Mouse (Mus musculus) stomach, postnatal 0 days (tissue): ENCODE results near the gene Ugt1a8. TPM values are rescaled to one million over a fixed set of nuclear protein-coding genes. Genes with fewer than 3 reads are reported as not detected.
"Not testable (repeated sequence)": the region's sequence is repeated elsewhere in the genome, so short reads cannot be mapped to it uniquely, and the experiment has no call there.

ENCODE experiments used
- ATAC-seq: fragments of 200-750 bp; cut with Nextera tagmentation; 2 replicates; pipeline ENCODE4 v1.8.0; 2017; ENCODE audit not compliant: low FRiP score, low TSS enrichment
- DNase-seq: peaks from one replicate; pipeline ENCODE4 v3.0.0-alpha.2; 2016; ENCODE audit warnings: low spot score
- H3K27ac ChIP-seq: fragments of 300-500 bp; sonication (generic); replicated peaks from 2 replicates; pipeline ENCODE4 v1.5.1; 2014; ENCODE audit warnings: mild to moderate bottlenecking, control low read depth
- H3K27me3 ChIP-seq: fragments of 300-500 bp; sonication (generic); 2 replicates; pipeline ENCODE4 v1.6.1; 2014; ENCODE audit warnings: low read length; ENCODE audit not compliant: control insufficient read depth, insufficient read depth
- H3K36me3 ChIP-seq: fragments of 300-500 bp; sonication (generic); 2 replicates; pipeline ENCODE4 v1.6.1; 2014; ENCODE audit warnings: low read length, mixed read lengths; ENCODE audit not compliant: control insufficient read depth, insufficient read depth
- H3K4me1 ChIP-seq: fragments of 300-500 bp; sonication (generic); replicated peaks from 2 replicates; pipeline ENCODE4 v1.6.1; 2014; ENCODE audit warnings: antibody characterized with exemption; ENCODE audit not compliant: control insufficient read depth, insufficient read depth
- H3K4me2 ChIP-seq: fragments of 300-500 bp; sonication (generic); replicated peaks from 2 replicates; pipeline ENCODE4 v1.6.1; 2014; ENCODE audit warnings: low read depth, mild to moderate bottlenecking, control low read depth, moderate library complexity
- H3K4me3 ChIP-seq: fragments of 300-500 bp; sonication (generic); 2 replicates; pipeline ENCODE4 v1.5.1; 2014; ENCODE audit warnings: low read depth, low read length, control low read depth
- H3K9ac ChIP-seq: fragments of 300-500 bp; sonication (generic); 2 replicates; pipeline ENCODE4 v1.6.1; 2014; ENCODE audit warnings: mild to moderate bottlenecking, low read length, control low read depth, mixed read lengths
- H3K9me3 ChIP-seq: fragments of 300-500 bp; sonication (generic); 2 replicates; pipeline ENCODE4 v1.6.1; 2016; ENCODE audit warnings: low read length; ENCODE audit not compliant: control insufficient read depth
- CTCF ChIP-seq: IDR thresholded peaks from 2 replicates; pipeline ENCODE4 v1.5.1; 2016; ENCODE audit warnings: antibody characterized with exemption, low read depth, mild to moderate bottlenecking, moderate library complexity
- EP300 ChIP-seq: optimal IDR thresholded peaks from 2 replicates; pipeline ENCODE3; 2016; ENCODE audit warnings: antibody characterized with exemption
- WGBS: fragments of 180-500 bp; shearing (Covaris S2); extraction: QIAGEN DNeasy Blood & Tissue Kit; methylation state at CpG from one replicate; pipeline ENCODE4 v1.1.7; 2014; 5-methylcytosine and 5-hydroxymethylcytosine counted together
- polyA plus RNA-seq: library from polyadenylated mRNA; unstranded; fragments of >200 nt; fragmentation: Nextera tagmentation; extraction: Ambion mirVana; gene quantifications from 2 replicates; pipeline ENCODE4 v1.2.1, GENCODE M21; 2015

The Ugt1a8 gene
- polyA plus RNA-seq = not detected in 2 replicates

- no peak within 1 kb of the TSS for H3K9ac ChIP-seq
- no peak within 1 kb of the TSS for H3K4me3 ChIP-seq
- no peaks in the 10 kb centered on the region for H3K36me3 ChIP-seq
- no peaks in the 10 kb centered on the region for H3K4me1 ChIP-seq
- no peak within 1 kb of the TSS for H3K27ac ChIP-seq
- no peaks in the 10 kb centered on the region for H3K9me3 ChIP-seq
- no peak within 1 kb of the TSS for H3K4me2 ChIP-seq
- H3K27me3 ChIP-seq = no peaks in the 10 kb centered on the region
- ATAC-seq (no peak), DNase-seq (no peak)
- TF ChIP-seq EP300 = no peak
- TF ChIP-seq CTCF = no peak
- WGBS = 66% methylated on average over 3 of the region's 3 CpGs
Measured at GRCm38 (mm10) chr1:88087513-88087912, at the start of gene Ugt1a8. Gene Ugt1a8 (plus strand): TSS chr1:88087813.

- not testable (repeated sequence) for H3K4me3 ChIP-seq, H3K4me1 ChIP-seq, ATAC-seq, H3K4me2 ChIP-seq, H3K36me3 ChIP-seq, DNase-seq, H3K27me3 ChIP-seq, H3K9me3 ChIP-seq, H3K27ac ChIP-seq, H3K9ac ChIP-seq
- 71% methylated on average over 1 of the region's 2 CpGs for WGBS
Measured at GRCm38 (mm10) chr1:88043044-88043443, 44.6 kb upstream of the Ugt1a8 start.

GRCm38 (mm10) chr1:88044832-88045437, 42.7 kb upstream of the Ugt1a8 start:
- not testable (repeated sequence) for H3K27ac ChIP-seq, H3K9ac ChIP-seq, H3K27me3 ChIP-seq, H3K36me3 ChIP-seq, ATAC-seq, H3K4me1 ChIP-seq, H3K9me3 ChIP-seq, DNase-seq, H3K4me3 ChIP-seq, H3K4me2 ChIP-seq
- WGBS = 55% methylated on average over 3 of the region's 5 CpGs

- H3K27ac ChIP-seq, H3K4me1 ChIP-seq, H3K4me2 ChIP-seq, H3K36me3 ChIP-seq, ATAC-seq, H3K9ac ChIP-seq, H3K27me3 ChIP-seq, H3K9me3 ChIP-seq, H3K4me3 ChIP-seq, DNase-seq: not testable (repeated sequence)
- 90% methylated on average over 2 of the region's 2 CpGs for WGBS
Measured at GRCm38 (mm10) chr1:88047408-88047807, 40.2 kb upstream of the Ugt1a8 start.

GRCm38 (mm10) chr1:88055088-88055487, 32.5 kb upstream of the Ugt1a8 start, which contains the start of gene Ugt1a10:
Gene Ugt1a10 (plus strand): TSS chr1:88055388.
- no peaks in the 10 kb centered on the region for H3K9me3 ChIP-seq
- TF ChIP-seq CTCF (no peak), EP300 (no peak)
- no peaks in the 10 kb centered on the region for H3K4me1 ChIP-seq
- ATAC-seq (no peak), DNase-seq (no peak)
- no peaks in the 10 kb centered on the region for H3K36me3 ChIP-seq
- no peak within 1 kb of the TSS for H3K4me3 ChIP-seq
- 71% methylated on average over 1 of the region's 1 CpGs for WGBS
- H3K27me3 ChIP-seq = no peaks in the 10 kb centered on the region
- no peak within 1 kb of the TSS for H3K9ac ChIP-seq
- no peak within 1 kb of the TSS for H3K27ac ChIP-seq
- H3K4me2 ChIP-seq = no peak within 1 kb of the TSS

- H3K9me3 ChIP-seq, ATAC-seq, H3K27me3 ChIP-seq, H3K4me3 ChIP-seq, H3K36me3 ChIP-seq, H3K4me2 ChIP-seq, DNase-seq, H3K4me1 ChIP-seq, H3K9ac ChIP-seq, H3K27ac ChIP-seq: not testable (repeated sequence)
- WGBS = 69% methylated on average over 1 of the region's 2 CpGs
Measured at GRCm38 (mm10) chr1:88066472-88067102, 21.0 kb upstream of the Ugt1a8 start.
